Mouse (Mus musculus) heart, embryonic 10.5 days (tissue): Measurements from ENCODE around the gene Rnf150. TPM values are rescaled to one million over a fixed set of nuclear protein-coding genes. Genes with fewer than 3 reads are reported as not detected.

ENCODE experiments used
- DNase-seq: peaks from one replicate; pipeline ENCODE4 v3.0.0-alpha.2; 2017; ENCODE audit warnings: low spot score
- H3K27ac ChIP-seq: fragments of 300-500 bp; sonication (generic); 2 replicates; pipeline ENCODE4 v1.5.1; 2016; ENCODE audit warnings: mild to moderate bottlenecking
- H3K27me3 ChIP-seq: fragments of 300-500 bp; sonication (generic); 2 replicates; pipeline ENCODE4 v1.6.1; 2016; ENCODE audit warnings: mild to moderate bottlenecking; ENCODE audit not compliant: poor library complexity, insufficient read depth, severe bottlenecking
- H3K36me3 ChIP-seq: fragments of 300-500 bp; sonication (generic); 2 replicates; pipeline ENCODE4 v1.6.1; 2016; ENCODE audit warnings: mild to moderate bottlenecking, moderate library complexity
- H3K4me1 ChIP-seq: fragments of 300-500 bp; sonication (generic); 2 replicates; pipeline ENCODE4 v1.6.1; 2016; ENCODE audit warnings: mild to moderate bottlenecking
- H3K4me3 ChIP-seq: fragments of 300-500 bp; sonication (generic); 2 replicates; pipeline ENCODE4 v1.5.1; 2016; ENCODE audit warnings: mild to moderate bottlenecking, moderate library complexity
- H3K9me3 ChIP-seq: fragments of 300-500 bp; sonication (generic); 2 replicates; pipeline ENCODE4 v1.6.1; 2016; ENCODE audit warnings: mild to moderate bottlenecking, moderate library complexity
- WGBS: fragments of 180-500 bp; shearing (Covaris S2); methylation state at CpG from one replicate; pipeline ENCODE4 v1.1.7; 2016; 5-methylcytosine and 5-hydroxymethylcytosine counted together
- polyA plus RNA-seq: library from polyadenylated mRNA; unstranded; fragments of >200 nt; fragmentation: Nextera tagmentation; extraction: Ambion mirVana; gene quantifications from 2 replicates; pipeline ENCODE4 v1.2.1, GENCODE M21; 2016

Rnf150 gene
- polyA plus RNA-seq, 1 experiment from 2014 or later: 0.80 TPM

GRCm38 (mm10) chr8:82926518-82926917 is 63.4 kb downstream of the Rnf150 start:
- Histone ChIP-seq H3K27me3 (no peaks in the 10 kb centered on the region), H3K36me3 (no peaks in the 10 kb centered on the region), H3K9me3 (no peaks in the 10 kb centered on the region), H3K27ac (no peak overlapping the region), H3K4me1 (no peaks in the 10 kb centered on the region), H3K4me3 (no peak overlapping the region)
- WGBS: 77% methylated on average over 5 of the region's 5 CpGs
- DNase-seq: no peak

DNA sequence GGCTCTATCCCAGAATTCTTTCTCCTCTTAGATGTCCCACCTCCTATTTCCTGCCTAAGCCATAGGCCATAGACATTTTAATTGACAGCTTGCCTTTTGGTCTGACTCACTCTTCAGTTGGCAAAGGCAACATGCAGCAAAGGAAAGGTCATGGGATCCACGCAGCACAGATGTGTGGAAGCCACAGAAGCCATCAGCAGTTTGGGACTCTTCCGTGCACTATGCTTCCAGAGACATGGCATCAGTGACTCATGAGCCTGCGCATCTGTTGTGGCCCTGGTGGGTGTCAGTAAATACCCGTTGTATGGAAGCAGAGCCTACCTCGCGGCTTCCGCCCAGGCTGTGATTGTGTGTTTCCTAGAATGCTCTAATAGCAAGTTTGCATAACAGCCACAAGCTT is 68.4 kb downstream of the Rnf150 start:
- no peaks in the 10 kb centered on the region for H3K9me3 ChIP-seq
- no peak overlapping the region for H3K27ac ChIP-seq
- DNase-seq: no peak
- 90% methylated on average over 7 of the region's 7 CpGs for WGBS
- H3K36me3 ChIP-seq: no peaks in the 10 kb centered on the region
- H3K4me1 ChIP-seq: no peaks in the 10 kb centered on the region
- H3K4me3 ChIP-seq: no peak overlapping the region
- H3K27me3 ChIP-seq: no peaks in the 10 kb centered on the region

- no peak overlapping the region for H3K4me3 ChIP-seq
- H3K9me3 ChIP-seq: no peaks in the 10 kb centered on the region
- WGBS: 68% methylated on average over 7 of the region's 7 CpGs
- no peak for DNase-seq
- H3K4me1 ChIP-seq: peaks cover 10% of the 10 kb centered on the region; the same call in 1 of the 2 replicates
- H3K27ac ChIP-seq: no peak overlapping the region
- H3K36me3 ChIP-seq: no peaks in the 10 kb centered on the region
- H3K27me3 ChIP-seq: no peaks in the 10 kb centered on the region
Measured at GRCm38 (mm10) chr8:82936162-82936561, 73.0 kb downstream of the Rnf150 start.

DNA sequence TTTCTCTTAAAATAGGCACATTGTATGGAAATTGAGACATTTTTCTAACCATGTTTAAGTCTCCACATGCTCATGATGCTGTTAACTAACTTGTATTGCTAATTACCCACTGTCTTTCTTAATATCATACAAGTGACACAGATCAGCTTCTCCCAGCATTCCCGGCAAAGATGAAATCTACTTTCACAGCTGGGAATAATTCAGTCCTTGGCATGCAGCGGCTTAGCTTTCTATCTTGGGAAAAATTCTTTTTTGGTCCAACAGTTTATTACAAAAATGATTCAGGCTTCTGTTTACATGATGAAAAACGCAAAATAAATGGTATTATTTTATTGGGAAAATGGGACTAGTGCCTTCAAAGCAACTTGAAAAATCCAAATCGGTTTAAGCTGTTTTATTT is 73.7 kb downstream of the Rnf150 start:
- DNase-seq: no peak
- H3K27me3 ChIP-seq: no peaks in the 10 kb centered on the region
- H3K4me3 ChIP-seq: no peak overlapping the region
- no peaks in the 10 kb centered on the region for H3K9me3 ChIP-seq
- H3K36me3 ChIP-seq: no peaks in the 10 kb centered on the region
- peaks cover 10% of the 10 kb centered on the region; the same call in 1 of the 2 replicates for H3K4me1 ChIP-seq
- WGBS: 75% methylated on average over 4 of the region's 4 CpGs
- H3K27ac ChIP-seq: no peak overlapping the region

DNA sequence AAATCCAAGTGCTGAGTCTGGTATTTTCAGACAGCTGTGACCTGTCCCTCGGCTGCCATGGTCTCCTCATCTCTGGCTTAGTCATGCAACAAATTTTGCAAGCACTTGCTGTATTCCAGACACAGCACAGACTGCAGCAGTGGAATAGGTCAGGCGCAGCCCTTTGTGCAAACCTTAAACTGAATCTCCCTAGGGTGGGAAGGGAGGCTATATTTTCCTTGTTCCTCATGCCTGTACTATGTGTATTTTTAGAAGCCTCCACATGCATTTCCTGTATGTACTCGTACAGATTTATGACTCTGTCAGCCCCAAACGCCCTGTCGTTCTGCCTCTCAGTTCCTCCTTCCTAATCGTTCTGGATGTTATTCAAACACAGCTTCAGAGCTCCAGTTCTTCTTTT is 76.8 kb downstream of the Rnf150 start:
- 54% methylated on average over 6 of the region's 6 CpGs for WGBS
- Histone ChIP-seq H3K27me3 (no peaks in the 10 kb centered on the region), H3K4me1 (peaks cover 10% of the 10 kb centered on the region; the same call in 1 of the 2 replicates), H3K36me3 (no peaks in the 10 kb centered on the region), H3K9me3 (no peaks in the 10 kb centered on the region), H3K4me3 (no peak overlapping the region), H3K27ac (peak overlapping the region; percentile 22; the same call in 1 of the 2 replicates)
- DNase-seq: no peak

DNA sequence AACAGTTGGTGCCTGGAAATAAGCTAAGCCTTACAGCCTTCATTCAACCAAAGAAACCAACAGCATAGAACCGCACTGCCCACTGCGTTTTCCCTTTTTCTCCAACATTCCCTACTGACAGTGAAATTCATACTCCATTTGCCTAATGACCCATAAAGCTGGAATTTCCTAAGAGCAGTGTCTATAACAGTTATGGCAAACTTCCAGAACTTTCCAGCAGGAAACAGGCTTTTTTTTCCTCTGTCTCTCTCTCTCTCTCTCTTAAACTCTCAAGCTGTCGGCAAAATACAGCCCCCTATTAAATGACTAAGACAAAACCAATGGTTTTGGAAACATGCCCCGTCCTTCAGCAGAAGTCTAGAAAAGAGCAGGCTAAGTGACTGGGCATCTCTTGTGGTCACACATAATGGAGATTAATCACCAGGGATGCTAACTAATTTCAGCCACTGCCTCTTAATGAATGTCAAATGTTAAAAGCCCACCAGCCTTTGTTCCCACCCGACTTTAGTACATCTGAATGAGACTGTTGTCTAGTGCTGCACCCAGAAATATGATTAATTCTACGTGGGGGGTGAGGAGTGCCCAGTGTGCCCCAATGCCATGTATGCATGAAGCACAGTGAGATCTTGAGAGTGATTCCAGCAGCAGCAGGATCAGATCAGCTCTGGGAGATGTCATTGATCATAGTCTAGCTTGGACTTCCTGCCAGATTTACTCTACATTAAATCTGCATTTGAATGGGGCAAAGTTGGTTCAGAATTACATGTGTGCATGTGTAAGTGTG is 80.3 kb downstream of the Rnf150 start:
- WGBS: 71% methylated on average over 6 of the region's 6 CpGs
- Histone ChIP-seq H3K9me3 (no peaks in the 10 kb centered on the region), H3K4me3 (no peak overlapping the region), H3K27me3 (no peaks in the 10 kb centered on the region), H3K4me1 (0 out of 2 replicates have a peak, but pooled peaks cover 8% of the 10 kb centered on the region), H3K36me3 (no peaks in the 10 kb centered on the region), H3K27ac (no peak overlapping the region)
- DNase-seq: no peak

DNA sequence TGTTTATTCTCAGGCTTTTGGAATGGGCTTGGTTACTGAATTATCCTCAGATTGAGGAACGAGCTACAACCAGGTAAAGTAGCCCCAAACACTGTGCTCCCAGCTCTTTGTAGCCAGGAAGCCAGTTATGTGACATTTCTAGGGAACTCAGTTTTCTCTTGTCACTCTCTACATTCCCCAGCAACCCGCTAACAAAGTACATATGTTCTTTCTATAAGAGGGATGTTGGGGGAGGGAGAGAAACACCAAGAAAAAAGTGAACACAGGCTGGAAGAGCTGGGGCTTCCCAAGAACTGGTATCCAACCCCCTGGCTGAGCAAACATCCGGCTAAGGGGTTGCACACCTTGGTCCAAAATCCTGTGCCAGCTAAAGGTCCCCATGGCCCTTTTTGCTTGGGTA is 82.7 kb downstream of the Rnf150 start:
- Histone ChIP-seq H3K27ac (no peak overlapping the region), H3K4me3 (no peak overlapping the region), H3K4me1 (no peaks in the 10 kb centered on the region), H3K27me3 (no peaks in the 10 kb centered on the region), H3K36me3 (no peaks in the 10 kb centered on the region), H3K9me3 (no peaks in the 10 kb centered on the region)
- whole genome bisulfite sequencing: 73% methylated on average over 3 of the region's 3 CpGs
- DNase-seq: no peak

- H3K4me3 ChIP-seq: no peak overlapping the region
- DNase-seq: no peak
- H3K36me3 ChIP-seq: no peaks in the 10 kb centered on the region
- no peaks in the 10 kb centered on the region for H3K4me1 ChIP-seq
- WGBS: 69% methylated on average over 1 of the region's 1 CpGs
- H3K9me3 ChIP-seq: no peaks in the 10 kb centered on the region
- H3K27ac ChIP-seq: no peak overlapping the region
- no peaks in the 10 kb centered on the region for H3K27me3 ChIP-seq
Measured at GRCm38 (mm10) chr8:82946658-82947057, 83.5 kb downstream of the Rnf150 start.

- H3K9me3 ChIP-seq: no peaks in the 10 kb centered on the region
- no peak for DNase-seq
- no peak overlapping the region for H3K4me3 ChIP-seq
- H3K4me1 ChIP-seq: no peaks in the 10 kb centered on the region
- no peaks in the 10 kb centered on the region for H3K27me3 ChIP-seq
- no peak overlapping the region for H3K27ac ChIP-seq
- no peaks in the 10 kb centered on the region for H3K36me3 ChIP-seq
- 65% methylated on average over 7 of the region's 7 CpGs for WGBS
Measured at GRCm38 (mm10) chr8:82955162-82955754, 92.1 kb downstream of the Rnf150 start.

GRCm38 (mm10) chr8:82959491-82959890 is 96.3 kb downstream of the Rnf150 start:
- H3K9me3 ChIP-seq: no peaks in the 10 kb centered on the region
- no peak for DNase-seq
- H3K36me3 ChIP-seq: no peaks in the 10 kb centered on the region
- H3K27ac ChIP-seq: no peak overlapping the region
- H3K4me3 ChIP-seq: no peak overlapping the region
- H3K27me3 ChIP-seq: no peaks in the 10 kb centered on the region
- no peaks in the 10 kb centered on the region for H3K4me1 ChIP-seq
- WGBS: 62% methylated on average over 3 of the region's 3 CpGs

DNA sequence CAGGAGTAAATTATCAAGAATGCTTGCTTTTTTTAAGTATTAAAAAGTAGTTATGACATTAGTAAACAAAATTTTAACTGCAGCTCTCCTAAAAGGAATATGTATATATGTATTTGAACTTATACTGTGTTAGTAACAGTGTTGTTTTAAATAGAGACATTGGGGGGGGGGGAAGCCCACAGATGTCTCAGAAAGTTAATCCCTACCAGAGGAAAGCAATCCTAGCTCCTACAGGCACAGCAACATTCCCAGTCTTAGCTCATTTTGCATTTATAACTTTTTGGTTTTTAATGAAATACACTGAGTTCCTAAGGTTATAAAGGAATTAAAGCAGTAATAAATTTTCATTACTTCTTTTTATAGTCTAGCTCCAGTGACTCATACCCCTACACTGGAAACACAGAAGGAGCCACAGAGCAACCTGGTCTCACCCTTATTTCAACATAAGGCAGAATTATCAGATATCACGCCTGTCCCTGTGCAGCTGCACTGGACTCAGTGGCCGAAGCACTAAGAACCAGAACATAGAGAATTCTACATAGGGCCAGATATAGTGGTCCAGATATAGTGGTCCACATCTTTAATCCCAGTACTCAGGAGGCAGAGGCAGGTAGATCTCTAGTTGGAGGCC is 96.9 kb downstream of the Rnf150 start:
- DNase-seq: no peak
- Histone ChIP-seq H3K9me3 (no peaks in the 10 kb centered on the region), H3K4me1 (no peaks in the 10 kb centered on the region), H3K27ac (no peak overlapping the region), H3K36me3 (no peaks in the 10 kb centered on the region), H3K27me3 (no peaks in the 10 kb centered on the region), H3K4me3 (no peak overlapping the region)
- 88% methylated on average over 2 of the region's 2 CpGs for WGBS

- Histone ChIP-seq H3K27ac (no peak overlapping the region), H3K27me3 (no peaks in the 10 kb centered on the region), H3K9me3 (no peaks in the 10 kb centered on the region), H3K4me1 (peaks cover 17% of the 10 kb centered on the region), H3K36me3 (no peaks in the 10 kb centered on the region), H3K4me3 (no peak overlapping the region)
- WGBS: 65% methylated on average over 2 of the region's 2 CpGs
- DNase-seq: no peak
Measured at GRCm38 (mm10) chr8:82964537-82964936, 101.4 kb downstream of the Rnf150 start.
